10 mouse cellular contexts compared by ENCODE assay signal in genomic region chr4:136924529-136924928, GRCm38 (mm10). TPM values are rescaled to one million over a fixed set of nuclear protein-coding genes. Genes with fewer than 3 reads are reported as not detected.
DNase-seq lines count a peak whose midpoint lies in the region; ATAC-seq and TF ChIP-seq lines count a peak whose summit lies in the region.
"Had no signal": no experiment of that assay in that cellular context is flagged by ENCODE, and none has a peak within 500 bp of the region (broad histone marks: within the 10 kb centered on the region; RNA-seq: fewer than 3 reads in every experiment).

No protein-coding gene starts in this region.

- 7% methylated on average over 6 of the region's 6 CpGs for WGBS in liver, embryonic 13.5 days (ENCODE audit: insufficient replicate concordance)

- DNase-seq in layer of hippocampus, postnatal 10 days (ENCODE audit: low spot score in 2 of 2), result peak; percentile 57 to 69
- no peak for DNase-seq in layer of hippocampus, adult 9-10 months (ENCODE audit: low spot score)
- peak; percentile 69 for DNase-seq in ZHBTc4 (ENCODE audit: low read depth, low spot score)
- peak; percentile 61 for DNase-seq in gastrocnemius, postnatal 14 days
- peak; percentile 32 for DNase-seq in liver, embryonic 13.5 days
- DNase-seq in left cerebral cortex, adult 2 months (ENCODE audit: extremely low spot score in 1 of 2, low spot score in 2 of 2), result no peak
- no peak for DNase-seq in T-cell, adult 2 months (ENCODE audit: low spot score)

- peaks cover 5% of the 10 kb centered on the region for H3K4me1 ChIP-seq in liver, embryonic 13.5 days (replicated peaks)
- H3K4me1 ChIP-seq in testis, adult 2 months (ENCODE audit: control insufficient read depth, insufficient read depth, low read length), result no peaks in the 10 kb centered on the region
- H3K4me1 ChIP-seq: embryonic facial prominence, embryonic 12.5 days had no signal

- no peak overlapping the region for H3K4me2 ChIP-seq in liver, embryonic 13.5 days
- H3K4me2 ChIP-seq: embryonic facial prominence, embryonic 12.5 days; liver, embryonic 15.5 days had no signal

- no peak for ATAC-seq in liver, embryonic 13.5 days (ENCODE audit: low read depth)

- no peak overlapping the region for H3K27ac ChIP-seq in liver, embryonic 13.5 days
- no peak overlapping the region for H3K27ac ChIP-seq in testis, adult 2 months (ENCODE audit: control insufficient read depth, insufficient read depth, low read depth, low read length)
- H3K27ac ChIP-seq in left cerebral cortex, adult 2 months, result no peak overlapping the region
- H3K27ac ChIP-seq: embryonic facial prominence, embryonic 12.5 days; liver, embryonic 15.5 days had no signal

- no peak for TF ChIP-seq POLR2A in testis, adult 2 months (IDR thresholded peaks at IDR 0.05; ENCODE audit: control insufficient read depth, low read depth, low read length)

- no peak overlapping the region for H3K9ac ChIP-seq in liver, embryonic 13.5 days
- H3K9ac ChIP-seq: embryonic facial prominence, embryonic 12.5 days; liver, embryonic 15.5 days had no signal

- peak; percentile 22; the same call in 1 of the 2 replicates for TF ChIP-seq CTCF in testis, adult 2 months (IDR thresholded peaks at IDR 0.05; ENCODE audit: control insufficient read depth, insufficient read depth, insufficient replicate concordance, low read depth, low read length)
- no peak for TF ChIP-seq CTCF in left cerebral cortex, adult 2 months (IDR thresholded peaks at IDR 0.05)

- H3K27me3 ChIP-seq in liver, embryonic 13.5 days, result peaks cover 26% of the 10 kb centered on the region
- no peaks in the 10 kb centered on the region for H3K27me3 ChIP-seq in testis, adult 2 months (ENCODE audit: control insufficient read depth, insufficient read depth, low read length)

- intact Hi-C loops in gastrocnemius, postnatal 14 days (cut with DNase I; ENCODE audit: low total_unique reads), result no loop called here
- intact Hi-C loops in left cerebral cortex, adult 2 months (cut with DNase I), result no loop called here

- no peaks in the 10 kb centered on the region for H3K9me3 ChIP-seq in liver, embryonic 13.5 days (replicated peaks)
- H3K9me3 ChIP-seq: embryonic facial prominence, embryonic 12.5 days; liver, embryonic 15.5 days had no signal

- H3K4me3 ChIP-seq in liver, embryonic 13.5 days (replicated peaks), result no peak overlapping the region
- no peak overlapping the region for H3K4me3 ChIP-seq in testis, adult 2 months (ENCODE audit: control insufficient read depth, low read depth, low read length)
- no peak overlapping the region for H3K4me3 ChIP-seq in left cerebral cortex, adult 2 months
- H3K4me3 ChIP-seq: embryonic facial prominence, embryonic 12.5 days; liver, embryonic 15.5 days had no signal

- no peaks in the 10 kb centered on the region for H3K36me3 ChIP-seq in liver, embryonic 13.5 days
- H3K36me3 ChIP-seq in testis, adult 2 months (ENCODE audit: control insufficient read depth, insufficient read depth, low read length), result no peaks in the 10 kb centered on the region
- H3K36me3 ChIP-seq: embryonic facial prominence, embryonic 12.5 days; liver, embryonic 15.5 days had no signal

RNA-seq across cellular contexts. Expression of gene C1qa, which starts 25.9 kb away (rescaled TPM):
- 10 to 100 TPM; 30.6 to 32.0 TPM for total RNA-seq in layer of hippocampus, postnatal 10 days (2021)
- total RNA-seq in gastrocnemius, postnatal 14 days (2021), result 10 to 100 TPM; 18.7 to 19.7 TPM
- polyA plus RNA-seq in liver, embryonic 13.5 days (2015; fragmentation: Nextera tagmentation; extraction: Ambion mirVana), result 31.9 and 35.0 TPM in 2 replicates
- polyA plus RNA-seq in testis, adult 2 months (2012; rRNA removed), result 5.2 and 6.7 TPM in 2 replicates
- total RNA-seq in left cerebral cortex, adult 2 months (2021), result 10 to 100 TPM; 44.5 to 48.3 TPM

RNA-seq across cellular contexts. Expression of gene C1qc, which starts 31.7 kb away (rescaled TPM):
- total RNA-seq in layer of hippocampus, postnatal 10 days (2021), result 10 to 100 TPM; 33.6 to 33.7 TPM
- total RNA-seq in gastrocnemius, postnatal 14 days (2021), result 10 to 100 TPM; 15.2 to 18.1 TPM
- 31.3 and 33.0 TPM in 2 replicates for polyA plus RNA-seq in liver, embryonic 13.5 days (2015; fragmentation: Nextera tagmentation; extraction: Ambion mirVana)
- polyA plus RNA-seq in testis, adult 2 months (2012; rRNA removed), result 8.9 and 10.9 TPM in 2 replicates
- total RNA-seq in left cerebral cortex, adult 2 months (2021), result 10 to 100 TPM; 41.2 to 45.1 TPM

RNA-seq across cellular contexts. Expression of gene Epha8, which starts 32.1 kb away (rescaled TPM):
- 10 to 100 TPM in 1 of 2 experiments, 1 to 10 TPM in 1; 9.5 to 10.6 TPM for total RNA-seq in layer of hippocampus, postnatal 10 days (2021)
- not detected for total RNA-seq in gastrocnemius, postnatal 14 days (2021)
- 0.10 and 0.14 TPM in 2 replicates for polyA plus RNA-seq in liver, embryonic 13.5 days (2015; fragmentation: Nextera tagmentation; extraction: Ambion mirVana)
- 2.0 and 2.1 TPM in 2 replicates for polyA plus RNA-seq in testis, adult 2 months (2012; rRNA removed)
- total RNA-seq in left cerebral cortex, adult 2 months (2021), result 1 to 10 TPM; 3.5 to 4.6 TPM

RNA-seq across cellular contexts. Expression of gene C1qb, which starts 38.5 kb away (rescaled TPM):
- total RNA-seq in layer of hippocampus, postnatal 10 days (2021), result 10 to 100 TPM; 32.3 to 35.4 TPM
- 10 to 100 TPM; 18.8 to 20.8 TPM for total RNA-seq in gastrocnemius, postnatal 14 days (2021)
- 67.4 and 70.9 TPM in 2 replicates for polyA plus RNA-seq in liver, embryonic 13.5 days (2015; fragmentation: Nextera tagmentation; extraction: Ambion mirVana)
- polyA plus RNA-seq in testis, adult 2 months (2012; rRNA removed), result 18.9 and 20.5 TPM in 2 replicates
- 10 to 100 TPM; 57.5 to 60.3 TPM for total RNA-seq in left cerebral cortex, adult 2 months (2021)

Comparison
In these comparisons a context has a peak if more than half of its experiments do, and no peak if none do; other contexts are left out.
1. DNase-seq: peak in layer of hippocampus, postnatal 10 days (2 of 2), ZHBTc4 (single experiment), gastrocnemius, postnatal 14 days (single experiment) and liver, embryonic 13.5 days (single experiment); none in layer of hippocampus, adult 9-10 months (single experiment), left cerebral cortex, adult 2 months (0 of 2) and T-cell, adult 2 months (single experiment).
2. RNA of gene Epha8, which starts 32.1 kb away (total RNA-seq): 9.5 to 10.6 TPM in layer of hippocampus, postnatal 10 days and 3.5 to 4.6 TPM in left cerebral cortex, adult 2 months; not detected in gastrocnemius, postnatal 14 days; every median in the first group is over 4 times any median in the second.